Mouse (Mus musculus) kidney, embryonic 16.5 days (tissue): ENCODE measurements at regions not wholly inside any gene's neighbourhood (a gene's known extent, or its start where the extent isn't known, plus 50 kb on each side); places are given as distances from the start of the nearest gene placed in this dataset.
A peak's percentile ranks its signal among the peaks of the same experiment; 100 is the strongest.

ENCODE experiments used
- ATAC-seq: fragments of 200-750 bp; cut with Nextera tagmentation; 2 replicates; pipeline ENCODE4 v1.8.0; 2017; ENCODE audit warnings: moderate TSS enrichment; ENCODE audit not compliant: low FRiP score, low TSS enrichment
- H3K27ac ChIP-seq: fragments of 300-500 bp; sonication (generic); 2 replicates; pipeline ENCODE4 v1.5.1; 2014; ENCODE audit warnings: low read length
- H3K27me3 ChIP-seq: fragments of 300-500 bp; sonication (generic); 2 replicates; pipeline ENCODE4 v1.6.1; 2014; ENCODE audit warnings: low read length, control low read depth, mixed read lengths; ENCODE audit not compliant: insufficient read depth
- H3K36me3 ChIP-seq: fragments of 300-500 bp; sonication (generic); 2 replicates; pipeline ENCODE4 v1.6.1; 2014; ENCODE audit warnings: low read length, control low read depth, mixed read lengths; ENCODE audit not compliant: insufficient read depth
- H3K4me1 ChIP-seq: fragments of 300-500 bp; sonication (generic); 2 replicates; pipeline ENCODE4 v1.6.1; 2014; ENCODE audit warnings: low read length, control low read depth, mixed read lengths; ENCODE audit not compliant: insufficient read depth
- H3K4me2 ChIP-seq: fragments of 300-500 bp; sonication (generic); replicated peaks from 2 replicates; pipeline ENCODE4 v1.6.1; 2014; ENCODE audit warnings: low read depth, low read length
- H3K4me3 ChIP-seq: fragments of 300-500 bp; sonication (generic); 2 replicates; pipeline ENCODE4 v1.5.1; 2014; ENCODE audit warnings: mild to moderate bottlenecking, low read length
- H3K9ac ChIP-seq: fragments of 300-500 bp; sonication (generic); replicated peaks from 2 replicates; pipeline ENCODE4 v1.6.1; 2014; ENCODE audit warnings: low read length
- H3K9me3 ChIP-seq: fragments of 300-500 bp; sonication (generic); 2 replicates; pipeline ENCODE4 v1.6.1; 2016; ENCODE audit warnings: low read length, control low read depth
- WGBS: fragments of 180-500 bp; shearing (Covaris S2); extraction: QIAGEN DNeasy Blood & Tissue Kit; methylation state at CpG from one replicate; pipeline ENCODE4 v1.1.7; 2014; 5-methylcytosine and 5-hydroxymethylcytosine counted together

DNA sequence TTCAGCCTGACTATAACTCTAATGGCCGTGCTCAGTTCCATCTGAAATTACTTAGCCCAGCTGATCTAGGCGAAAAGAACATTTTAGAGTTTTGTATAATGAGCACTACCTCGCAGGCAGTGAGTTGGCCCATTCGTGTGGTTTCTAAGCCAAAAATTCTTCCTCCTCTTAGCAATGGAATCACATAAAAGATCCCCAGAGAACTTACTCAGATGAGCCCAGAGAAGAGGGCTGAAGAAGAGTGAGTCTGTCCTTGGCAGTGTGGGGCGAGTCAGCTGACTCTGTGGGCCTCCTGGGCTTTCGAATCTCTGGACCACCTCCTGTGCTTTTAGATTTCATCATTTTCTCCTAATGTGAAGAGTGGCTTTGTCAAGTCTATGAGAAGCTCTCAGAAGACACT lies 240.2 kb downstream of the Mreg start:
- H3K36me3 ChIP-seq = no peaks in the 10 kb centered on the region
- no peak overlapping the region for H3K4me3 ChIP-seq
- H3K27me3 ChIP-seq = no peaks in the 10 kb centered on the region
- no peaks in the 10 kb centered on the region for H3K4me1 ChIP-seq
- WGBS = 88% methylated on average over 6 of the region's 6 CpGs
- no peaks in the 10 kb centered on the region for H3K9me3 ChIP-seq
- H3K9ac ChIP-seq = no peak overlapping the region
- H3K4me2 ChIP-seq = no peak overlapping the region
- ATAC-seq = no peak
- H3K27ac ChIP-seq = no peak overlapping the region

DNA sequence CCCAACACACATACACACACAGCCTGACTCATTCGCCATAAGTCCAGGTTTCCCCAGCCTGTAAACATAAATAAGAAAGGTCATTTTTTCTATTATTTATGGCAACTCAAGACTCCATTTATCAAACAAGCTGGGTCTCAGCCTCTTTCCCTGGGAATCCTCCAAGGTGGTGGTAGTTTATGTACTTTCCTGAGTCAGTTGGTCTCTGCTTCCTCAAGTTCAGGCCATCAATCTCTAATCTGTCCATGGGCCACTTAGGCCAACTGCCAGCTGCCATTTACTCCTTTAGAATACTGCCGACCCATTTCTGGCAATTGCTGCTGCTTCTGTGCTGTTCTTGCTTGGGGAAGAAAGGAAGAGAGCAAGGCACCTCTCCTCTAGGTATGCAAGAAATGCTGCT lies 241.3 kb downstream of the Mreg start:
- no peak for ATAC-seq
- H3K36me3 ChIP-seq = no peaks in the 10 kb centered on the region
- no peaks in the 10 kb centered on the region for H3K9me3 ChIP-seq
- H3K4me3 ChIP-seq = no peak overlapping the region
- H3K27me3 ChIP-seq = no peaks in the 10 kb centered on the region
- H3K9ac ChIP-seq = no peak overlapping the region
- no peak overlapping the region for H3K27ac ChIP-seq
- no peaks in the 10 kb centered on the region for H3K4me1 ChIP-seq
- H3K4me2 ChIP-seq = no peak overlapping the region
- WGBS = 53% methylated on average over 2 of the region's 2 CpGs

DNA sequence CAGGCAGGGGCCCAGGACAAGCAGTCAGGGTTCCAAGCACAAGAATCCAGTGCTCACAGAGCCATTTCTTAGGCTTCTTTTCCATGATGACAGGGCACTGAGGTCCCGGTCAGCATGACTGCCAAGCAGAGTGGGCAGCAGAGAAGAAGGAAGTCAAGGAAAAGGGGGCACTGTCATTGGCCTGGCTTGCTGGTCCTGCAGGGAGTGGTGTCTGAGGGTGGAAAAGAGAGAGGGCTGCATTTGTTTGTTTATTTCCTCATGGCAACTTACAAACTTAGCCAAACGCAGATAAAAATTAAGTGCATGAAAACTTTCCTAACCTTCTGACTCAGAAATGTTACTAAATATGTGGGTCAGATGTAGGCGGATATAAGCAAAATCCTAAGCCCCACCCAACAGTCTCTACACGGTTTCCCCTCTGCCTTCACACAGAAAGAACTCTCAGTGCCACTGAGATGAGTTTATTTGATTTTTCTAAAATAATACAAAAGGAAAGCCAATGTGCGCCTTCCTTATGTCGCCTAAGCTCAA lies 244.5 kb downstream of the Mreg start:
- no peaks in the 10 kb centered on the region for H3K27me3 ChIP-seq
- H3K36me3 ChIP-seq = no peaks in the 10 kb centered on the region
- H3K4me2 ChIP-seq = no peak overlapping the region
- no peaks in the 10 kb centered on the region for H3K4me1 ChIP-seq
- H3K9ac ChIP-seq = no peak overlapping the region
- no peak overlapping the region for H3K27ac ChIP-seq
- no peaks in the 10 kb centered on the region for H3K9me3 ChIP-seq
- no peak for ATAC-seq
- WGBS = 86% methylated on average over 6 of the region's 6 CpGs
- no peak overlapping the region for H3K4me3 ChIP-seq

DNA sequence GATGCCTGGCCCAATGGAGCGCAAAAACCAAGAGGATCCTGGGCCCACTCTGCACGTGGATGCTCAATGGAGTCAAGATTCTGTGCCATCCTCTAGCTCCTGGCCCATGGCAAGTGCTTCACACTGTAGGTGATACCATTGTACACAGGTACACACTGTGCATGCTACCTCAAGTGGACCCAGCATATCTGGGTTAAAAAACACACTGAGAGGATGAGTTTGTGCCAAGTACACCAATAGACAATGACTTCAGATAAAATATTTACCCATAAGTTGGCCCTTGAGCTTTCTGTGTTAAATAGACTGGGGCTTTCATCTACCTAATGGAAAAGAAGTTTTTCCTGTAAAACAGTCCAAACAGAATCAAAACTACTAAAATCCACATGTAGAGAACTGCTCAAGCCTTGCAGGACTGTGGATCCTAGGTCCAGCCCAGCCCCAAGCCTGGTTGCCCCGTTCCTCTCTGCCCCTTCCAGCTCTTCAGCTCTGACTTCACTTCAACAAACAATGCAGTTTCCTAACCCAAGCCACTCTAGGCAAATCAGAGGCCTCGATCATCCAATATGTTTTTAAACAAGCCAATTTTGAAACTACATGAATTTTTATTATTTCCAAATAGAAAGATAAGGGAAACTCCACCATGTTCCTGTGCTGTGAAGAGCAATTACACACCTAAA lies 247.5 kb downstream of the Mreg start:
- WGBS = 81% methylated on average over 4 of the region's 4 CpGs
- Histone ChIP-seq H3K9ac (no peak overlapping the region), H3K9me3 (no peaks in the 10 kb centered on the region), H3K36me3 (no peaks in the 10 kb centered on the region), H3K4me3 (no peak overlapping the region), H3K27ac (no peak overlapping the region), H3K4me1 (no peaks in the 10 kb centered on the region), H3K4me2 (no peak overlapping the region), H3K27me3 (no peaks in the 10 kb centered on the region)
- no peak for ATAC-seq

DNA sequence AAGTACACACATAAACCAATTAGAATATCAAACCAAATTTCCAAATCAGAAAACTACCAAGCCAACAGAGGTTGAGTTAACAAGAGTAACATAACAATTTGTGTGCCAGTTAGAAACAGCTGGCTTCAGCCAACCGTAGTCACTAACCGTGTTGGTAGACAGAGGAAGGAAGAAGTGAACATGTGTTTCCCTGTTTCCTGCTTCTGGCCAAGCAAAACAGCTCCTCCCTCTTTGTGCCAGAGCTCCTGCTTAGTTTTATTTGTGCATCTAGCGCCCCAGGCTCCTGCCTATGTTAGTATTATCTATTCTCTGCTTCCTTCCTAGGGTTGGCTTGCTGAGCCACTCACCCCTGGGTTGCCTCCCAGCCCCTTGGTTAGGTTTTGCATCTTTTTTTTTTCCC lies 255.2 kb downstream of the Mreg start:
- H3K4me3 ChIP-seq = no peak overlapping the region
- no peak overlapping the region for H3K4me2 ChIP-seq
- 55% methylated on average over 3 of the region's 3 CpGs for WGBS
- no peaks in the 10 kb centered on the region for H3K9me3 ChIP-seq
- no peak for ATAC-seq
- H3K36me3 ChIP-seq = no peaks in the 10 kb centered on the region
- no peak overlapping the region for H3K9ac ChIP-seq
- H3K27ac ChIP-seq = no peak overlapping the region
- H3K4me1 ChIP-seq = no peaks in the 10 kb centered on the region
- no peaks in the 10 kb centered on the region for H3K27me3 ChIP-seq

DNA sequence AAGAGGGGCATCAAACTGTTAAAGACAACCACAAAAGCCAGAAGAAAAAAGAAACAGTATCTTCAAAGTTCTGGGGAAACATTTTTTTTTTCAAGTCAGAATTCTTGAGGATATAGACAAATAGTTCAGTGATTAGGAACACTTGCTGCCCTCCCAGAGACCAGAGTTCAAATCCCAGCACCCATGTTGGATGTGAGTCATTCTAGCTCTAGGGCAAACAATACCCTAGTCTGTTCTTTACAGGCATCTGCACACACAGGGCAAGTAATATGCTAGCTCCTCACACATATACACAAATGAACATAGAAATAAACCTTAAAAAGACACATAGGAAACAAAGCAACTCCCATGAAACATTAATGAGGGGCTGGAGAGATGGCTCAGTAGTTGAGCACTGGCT lies 256.8 kb downstream of the Mreg start:
- no peak overlapping the region for H3K9ac ChIP-seq
- H3K9me3 ChIP-seq = no peaks in the 10 kb centered on the region
- ATAC-seq = no peak
- H3K27me3 ChIP-seq = no peaks in the 10 kb centered on the region
- no peaks in the 10 kb centered on the region for H3K36me3 ChIP-seq
- no peak overlapping the region for H3K27ac ChIP-seq
- H3K4me3 ChIP-seq = no peak overlapping the region
- no peaks in the 10 kb centered on the region for H3K4me1 ChIP-seq
- H3K4me2 ChIP-seq = no peak overlapping the region

DNA sequence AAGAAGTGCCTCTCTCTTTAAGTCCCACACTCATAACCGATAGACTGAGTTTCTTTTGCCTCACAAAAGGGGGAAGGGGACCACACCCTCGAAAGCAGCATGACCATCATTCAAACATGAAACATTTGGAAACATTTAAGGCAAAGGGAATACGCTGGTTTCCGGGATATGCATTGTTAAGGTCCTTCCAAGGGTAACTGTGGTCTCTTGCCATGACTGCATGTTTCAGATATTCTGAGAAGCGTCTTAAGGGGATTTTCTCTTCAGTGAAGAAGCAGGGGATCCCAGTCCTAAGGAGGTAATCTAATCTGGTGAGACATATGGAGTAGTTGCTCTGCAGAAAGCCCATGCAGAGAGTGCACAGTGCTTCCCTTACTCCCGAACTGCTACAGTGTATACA lies 258.8 kb downstream of the Mreg start:
- H3K4me3 ChIP-seq = no peak overlapping the region
- H3K27me3 ChIP-seq = no peaks in the 10 kb centered on the region
- ATAC-seq = no peak
- H3K9ac ChIP-seq = no peak overlapping the region
- WGBS = 59% methylated on average over 6 of the region's 6 CpGs
- no peak overlapping the region for H3K4me2 ChIP-seq
- no peaks in the 10 kb centered on the region for H3K4me1 ChIP-seq
- H3K27ac ChIP-seq = no peak overlapping the region
- H3K36me3 ChIP-seq = no peaks in the 10 kb centered on the region
- no peaks in the 10 kb centered on the region for H3K9me3 ChIP-seq

DNA sequence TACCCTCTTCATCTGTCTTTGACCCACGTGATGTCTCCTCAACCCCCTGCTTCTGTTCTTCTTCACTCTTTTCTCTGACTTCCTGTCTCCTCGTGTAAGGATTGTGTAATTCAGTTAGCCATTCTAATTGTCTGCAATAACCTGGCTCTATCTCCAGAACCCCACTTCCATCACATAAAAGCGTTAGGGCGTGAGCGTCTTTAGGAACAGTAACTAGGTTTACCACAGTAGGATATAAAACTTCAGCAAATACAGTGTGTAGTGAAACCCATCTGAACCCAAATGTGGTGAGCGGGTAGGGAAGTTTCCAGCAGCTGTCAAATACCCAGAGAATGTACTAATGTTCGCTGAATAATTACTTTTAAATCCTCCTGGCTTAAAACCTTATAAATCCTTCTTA lies 262.6 kb downstream of the Mreg start:
- ATAC-seq = no peak
- H3K27me3 ChIP-seq = no peaks in the 10 kb centered on the region
- H3K9ac ChIP-seq = no peak overlapping the region
- no peak overlapping the region for H3K27ac ChIP-seq
- 82% methylated on average over 7 of the region's 7 CpGs for WGBS
- H3K4me3 ChIP-seq = no peak overlapping the region
- no peak overlapping the region for H3K4me2 ChIP-seq
- H3K36me3 ChIP-seq = no peaks in the 10 kb centered on the region
- H3K4me1 ChIP-seq = 0 out of 2 replicates have a peak, but pooled peaks cover 2% of the 10 kb centered on the region
- H3K9me3 ChIP-seq = no peaks in the 10 kb centered on the region

DNA sequence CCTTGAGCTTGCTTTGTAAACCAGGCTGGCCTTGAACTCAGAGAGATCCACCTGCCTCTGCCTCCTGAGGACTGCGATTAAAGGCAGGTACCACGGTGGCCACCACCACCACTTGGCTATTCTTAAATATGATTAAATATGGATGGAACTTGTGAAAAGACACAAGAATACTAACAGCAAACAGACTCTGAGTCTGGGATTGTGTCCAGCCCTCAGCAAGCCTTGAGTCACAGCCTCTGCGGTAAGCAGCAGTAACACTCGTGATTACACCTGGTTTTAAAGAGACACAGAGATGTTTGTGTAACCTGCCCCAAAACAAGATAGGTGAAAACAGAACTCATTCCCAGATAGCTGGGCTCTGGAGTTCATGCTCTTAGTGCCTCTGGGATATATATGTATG lies 263.4 kb downstream of the Mreg start:
- Histone ChIP-seq H3K4me1 (0 out of 2 replicates have a peak, but pooled peaks cover 2% of the 10 kb centered on the region), H3K4me2 (no peak overlapping the region), H3K36me3 (no peaks in the 10 kb centered on the region), H3K4me3 (no peak overlapping the region), H3K9me3 (no peaks in the 10 kb centered on the region), H3K9ac (no peak overlapping the region), H3K27me3 (no peaks in the 10 kb centered on the region), H3K27ac (no peak overlapping the region)
- ATAC-seq = no peak
- 94% methylated on average over 4 of the region's 4 CpGs for WGBS

DNA sequence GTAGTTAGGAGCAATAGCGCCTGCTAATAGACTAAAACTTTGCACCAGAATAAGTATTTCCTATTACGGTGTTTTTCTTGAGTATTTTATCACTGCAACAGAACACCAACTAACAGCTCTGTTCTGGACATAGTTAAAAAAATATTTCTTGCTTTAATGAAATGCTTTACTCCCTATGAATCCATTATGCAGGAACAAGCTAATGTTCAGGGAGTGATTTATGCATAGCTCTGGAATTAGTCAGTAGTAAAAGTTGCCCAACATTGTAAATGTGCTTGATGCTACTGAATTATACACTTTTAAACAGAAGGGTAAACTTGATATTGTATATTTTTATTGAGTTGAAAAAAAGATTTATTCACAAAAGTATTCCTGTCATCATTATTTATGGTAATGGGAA lies 264.6 kb downstream of the Mreg start:
- WGBS = 64% methylated on average over 2 of the region's 2 CpGs
- 0 out of 2 replicates have a peak, but pooled peaks cover 2% of the 10 kb centered on the region for H3K4me1 ChIP-seq
- H3K9ac ChIP-seq = no peak overlapping the region
- ATAC-seq = peak; percentile 59; the same call in 1 of the 2 replicates
- H3K4me2 ChIP-seq = no peak overlapping the region
- no peak overlapping the region for H3K4me3 ChIP-seq
- peak overlapping the region; percentile 80; the same call in 1 of the 2 replicates for H3K27ac ChIP-seq
- H3K9me3 ChIP-seq = no peaks in the 10 kb centered on the region
- H3K27me3 ChIP-seq = no peaks in the 10 kb centered on the region
- H3K36me3 ChIP-seq = no peaks in the 10 kb centered on the region
